In genomic region chr10:98541062-98541461, GRCm38 (mm10) we compare ENCODE assay signal across 18 mouse cellular contexts.
DNase-seq lines count a peak whose midpoint lies in the region; TF ChIP-seq lines count a peak whose summit lies in the region.
"Had no signal": no experiment of that assay in that cellular context is flagged by ENCODE, and none has a peak within 500 bp of the region (broad histone marks: within the 10 kb centered on the region; RNA-seq: fewer than 3 reads in every experiment).

No protein-coding gene starts in this region.

- DNase-seq in left cerebral cortex, postnatal 4 days, result peak; percentile 4
- no peak for DNase-seq in left cerebral cortex, postnatal 36 days (ENCODE audit: low spot score in 2 of 2)
- peak; percentile 83 to 95 for DNase-seq in cerebellum, adult 2 months
- peak; percentile 81 to 86 for DNase-seq in cerebellum, postnatal 10 days
- DNase-seq in left cerebral cortex, adult 8-10 months (ENCODE audit: low spot score in 2 of 2), result no peak
- no peak for DNase-seq in frontal cortex, postnatal 36 days (ENCODE audit: low spot score in 2 of 2)
- DNase-seq in gastrocnemius, adult 2 months, result no peak
- no peak for DNase-seq in left cerebral cortex, postnatal 10 days (ENCODE audit: extremely low spot score in 1 of 2, low spot score in 2 of 2)
- DNase-seq: adrenal gland, postnatal 14 days; gastrocnemius, postnatal 10 days; heart, adult 2 months; kidney, adult 2 months had no signal

- H3K4me3 ChIP-seq in cerebellum, adult 2 months (replicated peaks; ENCODE audit: insufficient read depth, low read depth, low read length), result no peak overlapping the region
- H3K4me3 ChIP-seq in gastrocnemius, adult 2 months, result no peak overlapping the region
- H3K4me3 ChIP-seq: embryonic facial prominence, embryonic 10.5 days; forebrain, embryonic 13.5 days; heart, adult 2 months; heart, embryonic 12.5 days; hindbrain, embryonic 10.5 days; hindbrain, embryonic 15.5 days had no signal

- no peaks in the 10 kb centered on the region for H3K27me3 ChIP-seq in cerebellum, adult 2 months (ENCODE audit: control insufficient read depth, insufficient read depth, low read length)
- H3K27me3 ChIP-seq: forebrain, embryonic 13.5 days; heart, embryonic 12.5 days; hindbrain, embryonic 15.5 days; Patski had no signal

- peak overlapping the region; percentile 19; the same call in 1 of the 2 replicates for H3K27ac ChIP-seq in cerebellum, adult 2 months (ENCODE audit: insufficient read depth, low read length)
- no peak overlapping the region for H3K27ac ChIP-seq in gastrocnemius, adult 2 months
- H3K27ac ChIP-seq: embryonic facial prominence, embryonic 10.5 days; forebrain, embryonic 13.5 days; heart, adult 2 months; hindbrain, embryonic 10.5 days; hindbrain, embryonic 15.5 days had no signal

- TF ChIP-seq POLR2A in cerebellum, adult 2 months (IDR thresholded peaks at IDR 0.05; ENCODE audit: borderline replicate concordance, insufficient read depth, low read length), result no peak

- intact Hi-C loops in left cerebral cortex, postnatal 4 days (cut with DNase I), result no loop called here
- intact Hi-C loops in left cerebral cortex, postnatal 36 days (cut with DNase I), result no loop called here
- intact Hi-C loops in gastrocnemius, adult 2 months (cut with DNase I), result no loop called here
- intact Hi-C loops in left cerebral cortex, postnatal 10 days (cut with DNase I), result no loop called here

- TF ChIP-seq CTCF in cerebellum, adult 2 months (IDR thresholded peaks at IDR 0.05; ENCODE audit: borderline replicate concordance, insufficient read depth, low read depth, low read length), result no peak
- no peak for TF ChIP-seq CTCF in gastrocnemius, adult 2 months (IDR thresholded peaks at IDR 0.05)

- H3K4me1 ChIP-seq in cerebellum, adult 2 months (ENCODE audit: control insufficient read depth, insufficient read depth, low read length), result peaks cover 13% of the 10 kb centered on the region; the same call in 1 of the 2 replicates
- H3K4me1 ChIP-seq: forebrain, embryonic 13.5 days; hindbrain, embryonic 10.5 days had no signal

Comparison
In these comparisons a context has a peak if more than half of its experiments do, and no peak if none do; other contexts are left out.
1. DNase-seq: peak in left cerebral cortex, postnatal 4 days (single experiment), cerebellum, adult 2 months (2 of 2) and cerebellum, postnatal 10 days (2 of 2); none in left cerebral cortex, postnatal 36 days (0 of 2), left cerebral cortex, adult 8-10 months (0 of 2), frontal cortex, postnatal 36 days (0 of 2), gastrocnemius, adult 2 months (single experiment) and left cerebral cortex, postnatal 10 days (0 of 2).